Mouse (Mus musculus): Measurements from ENCODE around the gene Helz.

GRCm38 (mm10) chr11:107580786-107581185, 33.1 kb downstream of the Helz start:
- no peak for TF ChIP-seq CTCF (IDR thresholded peaks at IDR 0.05; ENCODE audit: insufficient read depth, low read depth, low read length)
- TF ChIP-seq POLR2A (IDR thresholded peaks at IDR 0.05; ENCODE audit: insufficient read depth, low read depth, low read length), result no peak
